Mouse (Mus musculus): ENCODE results near the gene Gm45015.

GRCm38 (mm10) chrX:73344346-73344745 is 7.7 kb upstream of the Gm45015 start:
- TF ChIP-seq EP300 (IDR thresholded peaks at IDR 0.05; ENCODE audit: low read depth) (no peak), CTCF (IDR thresholded peaks at IDR 0.05; ENCODE audit: low read depth) (no peak)

All from heart, postnatal 0 days (tissue).